Mouse (Mus musculus) embryonic facial prominence, embryonic 11.5 days (tissue): ENCODE data around the gene Gnat1. TPM values are rescaled to one million over a fixed set of nuclear protein-coding genes. Genes with fewer than 3 reads are reported as not detected.

ENCODE experiments used
- ATAC-seq: fragments of 200-750 bp; cut with Nextera tagmentation; replicated peaks from 2 replicates; pipeline ENCODE4 v1.8.0; 2017; ENCODE audit warnings: low read depth; ENCODE audit not compliant: insufficient number of reproducible peaks, low FRiP score, low TSS enrichment
- DNase-seq: peaks from one replicate; pipeline ENCODE4 v3.0.0-alpha.2; 2015; ENCODE audit warnings: low spot score
- H3K27ac ChIP-seq: fragments of 300-500 bp; sonication (generic); replicated peaks from 2 replicates; pipeline ENCODE4 v1.5.1; 2014; ENCODE audit warnings: mild to moderate bottlenecking, low read depth, low read length, control low read depth
- H3K27me3 ChIP-seq: fragments of 300-500 bp; sonication (generic); 2 replicates; pipeline ENCODE4 v1.6.1; 2014; ENCODE audit warnings: mild to moderate bottlenecking, low read length, moderate library complexity, mixed read lengths; ENCODE audit not compliant: control insufficient read depth, insufficient read depth
- H3K36me3 ChIP-seq: fragments of 300-500 bp; sonication (generic); replicated peaks from 2 replicates; pipeline ENCODE4 v1.6.1; 2014; ENCODE audit warnings: low read depth, mild to moderate bottlenecking, low read length, moderate library complexity, mixed read lengths; ENCODE audit not compliant: control insufficient read depth, insufficient read depth
- H3K4me1 ChIP-seq: fragments of 300-500 bp; sonication (generic); 2 replicates; pipeline ENCODE4 v1.6.1; 2014; ENCODE audit warnings: low read length, mixed read lengths; ENCODE audit not compliant: control insufficient read depth, insufficient read depth
- H3K4me2 ChIP-seq: fragments of 300-500 bp; sonication (generic); 2 replicates; pipeline ENCODE4 v1.6.1; 2014; ENCODE audit warnings: low read depth, mild to moderate bottlenecking, control low read depth, low read length, moderate library complexity
- H3K4me3 ChIP-seq: fragments of 300-500 bp; sonication (generic); 2 replicates; pipeline ENCODE4 v1.5.1; 2014; ENCODE audit warnings: low read depth, low read length, control low read depth
- H3K9ac ChIP-seq: fragments of 300-500 bp; sonication (generic); replicated peaks from 2 replicates; pipeline ENCODE4 v1.6.1; 2014; ENCODE audit warnings: mild to moderate bottlenecking, control low read depth, low read length
- H3K9me3 ChIP-seq: fragments of 300-500 bp; sonication (generic); replicated peaks from 2 replicates; pipeline ENCODE4 v1.6.1; 2016; ENCODE audit warnings: mild to moderate bottlenecking, low read length, inconsistent platforms, mixed read lengths; ENCODE audit not compliant: control insufficient read depth
- WGBS: fragments of 180-500 bp; shearing (Covaris S2); extraction: QIAGEN DNeasy Blood & Tissue Kit; methylation state at CpG from one replicate; pipeline ENCODE4 v1.1.7; 2014; 5-methylcytosine and 5-hydroxymethylcytosine counted together
- polyA plus RNA-seq: library from polyadenylated mRNA; unstranded; fragments of >200 nt; fragmentation: Nextera tagmentation; extraction: Ambion mirVana; gene quantifications from 2 replicates; pipeline ENCODE4 v1.2.1, GENCODE M21; 2014

Gene Gnat1
- polyA plus RNA-seq, 1 experiment from 2014 or later, result not detected

DNA sequence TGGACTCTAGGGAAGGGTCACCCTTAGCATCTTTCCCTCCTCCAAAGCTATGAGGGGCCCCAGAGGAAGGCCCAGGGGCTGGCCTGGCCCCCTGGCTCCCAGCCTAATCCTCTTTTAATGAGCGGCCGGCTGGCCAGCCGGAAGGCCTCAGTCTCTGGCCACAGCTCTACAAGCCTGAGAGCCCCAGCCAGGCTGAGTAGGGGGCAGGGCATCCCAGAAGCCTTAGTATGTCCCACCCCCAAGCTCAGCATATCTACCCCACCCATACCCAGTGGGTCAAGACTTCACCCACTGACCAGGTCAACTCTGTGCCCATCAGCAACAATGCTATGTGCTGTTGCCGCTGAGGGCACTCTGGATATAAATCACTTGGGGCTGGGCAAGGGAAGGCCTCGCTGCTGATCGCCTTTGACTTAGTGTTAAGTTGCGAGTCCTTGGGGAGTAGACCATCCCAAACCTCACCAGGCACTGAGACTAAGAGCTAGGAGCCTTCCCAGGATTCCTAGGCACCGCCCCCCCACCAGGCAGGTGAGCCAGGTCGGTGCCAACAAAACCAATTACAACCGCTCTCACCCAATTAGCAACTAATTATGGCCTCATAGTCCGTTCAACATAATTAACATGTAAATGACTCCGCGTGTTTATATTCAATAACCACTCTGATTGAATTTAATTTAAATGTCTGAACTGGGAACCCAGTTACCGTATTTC, 18.5 kb upstream of the Gnat1 start:
- no peaks in the 10 kb centered on the region for H3K27me3 ChIP-seq
- ATAC-seq (no peak), DNase-seq (peak; percentile 14)
- WGBS, result 14% methylated on average over 14 of the region's 14 CpGs
- no peak overlapping the region for H3K9ac ChIP-seq
- no peaks in the 10 kb centered on the region for H3K9me3 ChIP-seq
- peaks cover 39% of the 10 kb centered on the region for H3K4me1 ChIP-seq
- no peak overlapping the region for H3K4me2 ChIP-seq
- H3K4me3 ChIP-seq, result no peak overlapping the region
- no peak overlapping the region for H3K27ac ChIP-seq
- no peaks in the 10 kb centered on the region; the same call in 1 of the 2 replicates for H3K36me3 ChIP-seq

DNA sequence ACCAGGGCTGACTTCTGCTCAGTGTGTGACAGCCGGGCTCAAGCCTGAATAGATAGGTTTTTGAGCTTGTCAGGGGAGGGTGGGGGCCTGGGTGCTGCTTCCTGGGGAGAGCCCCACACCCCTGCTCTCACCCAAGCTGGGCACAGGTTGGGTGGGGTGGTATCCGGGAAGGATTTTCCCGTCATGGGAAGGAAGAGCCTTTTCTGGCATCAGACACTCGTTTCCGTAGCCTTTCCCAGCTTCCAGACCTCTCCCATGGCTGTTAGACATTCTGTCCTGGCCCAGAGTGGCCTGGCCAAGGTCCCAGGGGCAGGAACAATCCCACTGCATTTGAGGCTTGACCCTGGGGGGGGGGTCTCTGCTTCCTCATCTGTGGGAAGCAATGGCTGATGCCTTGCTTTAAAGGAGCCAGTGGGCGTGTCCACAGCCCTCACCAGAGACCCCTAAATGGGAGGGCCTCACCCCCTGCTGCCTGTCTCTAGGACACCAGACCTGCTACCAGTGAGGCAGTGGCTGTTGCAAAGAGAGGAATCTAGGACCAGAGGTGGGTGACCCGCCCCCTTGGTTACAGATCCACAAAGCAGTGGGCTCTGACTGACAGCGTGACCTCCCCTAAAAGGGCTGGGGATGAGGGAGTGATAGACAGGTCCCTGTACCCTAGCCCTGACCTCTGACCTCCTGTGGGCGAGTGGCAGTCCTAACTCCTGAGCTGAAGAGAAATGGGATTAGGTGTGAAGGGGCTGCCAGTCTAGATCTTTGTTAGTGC, 17.5 kb upstream of the Gnat1 start:
- Histone ChIP-seq H3K4me1 (peaks cover 31% of the 10 kb centered on the region), H3K9ac (no peak overlapping the region)

DNA sequence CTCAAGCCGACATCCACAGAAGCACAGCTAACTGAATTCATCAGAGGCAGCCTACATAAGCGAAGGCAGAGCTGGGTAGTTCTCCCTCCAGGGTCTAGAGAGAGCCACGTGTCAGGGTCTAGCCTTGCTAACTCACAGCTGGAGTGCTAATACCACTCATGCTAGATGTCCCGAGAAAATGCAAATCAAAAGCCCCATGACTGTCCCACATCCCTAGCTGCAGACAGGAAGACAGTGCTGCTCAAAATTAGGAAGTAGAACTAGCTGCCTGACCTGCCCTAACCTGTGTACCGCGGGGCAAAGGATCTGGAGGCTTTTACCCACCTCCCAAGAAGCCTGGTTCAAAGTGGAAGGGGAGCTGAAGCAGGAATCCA, 16.6 kb upstream of the Gnat1 start:
- H3K4me1 ChIP-seq, result peaks cover 31% of the 10 kb centered on the region
- no peaks in the 10 kb centered on the region for H3K9me3 ChIP-seq
- ATAC-seq (no peak), DNase-seq (no peak)
- no peak overlapping the region for H3K4me2 ChIP-seq
- WGBS, result 44% methylated on average over 6 of the region's 6 CpGs
- H3K4me3 ChIP-seq, result no peak overlapping the region
- no peak overlapping the region for H3K27ac ChIP-seq
- H3K36me3 ChIP-seq, result peaks cover 12% of the 10 kb centered on the region
- H3K27me3 ChIP-seq, result no peaks in the 10 kb centered on the region
- H3K9ac ChIP-seq, result no peak overlapping the region

More for the DNA sequence above, 17.5 kb upstream of the Gnat1 start:
- 0 out of 2 replicates have a peak, but pooled peaks have one; percentile 11 for ATAC-seq
- peaks cover 3% of the 10 kb centered on the region for H3K36me3 ChIP-seq
- no peaks in the 10 kb centered on the region for H3K9me3 ChIP-seq
- no peak overlapping the region for H3K4me2 ChIP-seq
- no peak overlapping the region for H3K4me3 ChIP-seq
- H3K27me3 ChIP-seq, result no peaks in the 10 kb centered on the region
- 31% methylated on average over 9 of the region's 9 CpGs for WGBS
- 0 out of 2 replicates have a peak overlapping the region, but pooled peaks have one; percentile 52 for H3K27ac ChIP-seq
- peak; percentile 12 for DNase-seq

DNA sequence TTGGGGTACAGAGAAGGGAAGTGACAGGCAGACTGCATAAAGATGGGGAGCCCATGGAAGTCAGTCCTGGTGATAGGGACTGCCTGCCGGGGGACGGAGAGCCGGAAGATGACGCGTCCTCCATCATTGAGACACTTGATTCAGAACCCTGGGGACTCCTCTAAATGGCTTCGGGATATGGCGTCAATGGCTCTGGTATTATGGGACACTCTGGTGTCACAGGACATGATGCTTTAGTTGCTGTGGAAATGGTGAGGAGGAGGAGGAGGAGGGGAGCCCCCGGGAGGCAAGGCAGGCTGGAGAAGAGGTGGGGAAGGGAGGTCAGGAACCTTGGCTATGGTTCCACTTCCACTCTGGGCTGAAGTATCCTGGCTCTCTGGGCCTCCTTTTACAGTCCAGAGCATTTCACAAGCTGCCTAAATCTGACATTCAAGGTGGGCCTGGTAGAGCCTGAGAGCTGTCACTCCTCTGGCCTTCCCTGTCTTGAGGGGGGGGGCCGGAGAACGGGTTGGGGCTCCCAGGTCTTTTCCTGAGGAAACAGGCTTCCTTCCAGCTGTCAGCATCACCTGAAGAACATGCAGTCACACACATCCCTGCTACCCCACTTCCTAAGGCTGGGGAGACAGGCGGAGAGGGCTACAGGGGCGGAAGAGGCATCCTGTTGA, 16.1 kb upstream of the Gnat1 start:
- Histone ChIP-seq H3K4me1 (peaks cover 30% of the 10 kb centered on the region), H3K36me3 (peaks cover 13% of the 10 kb centered on the region), H3K9ac (no peak overlapping the region), H3K27me3 (no peaks in the 10 kb centered on the region), H3K4me2 (no peak overlapping the region), H3K9me3 (no peaks in the 10 kb centered on the region), H3K4me3 (no peak overlapping the region), H3K27ac (no peak overlapping the region)
- no peak for DNase-seq
- WGBS, result 88% methylated on average over 12 of the region's 12 CpGs
- ATAC-seq, result no peak

DNA sequence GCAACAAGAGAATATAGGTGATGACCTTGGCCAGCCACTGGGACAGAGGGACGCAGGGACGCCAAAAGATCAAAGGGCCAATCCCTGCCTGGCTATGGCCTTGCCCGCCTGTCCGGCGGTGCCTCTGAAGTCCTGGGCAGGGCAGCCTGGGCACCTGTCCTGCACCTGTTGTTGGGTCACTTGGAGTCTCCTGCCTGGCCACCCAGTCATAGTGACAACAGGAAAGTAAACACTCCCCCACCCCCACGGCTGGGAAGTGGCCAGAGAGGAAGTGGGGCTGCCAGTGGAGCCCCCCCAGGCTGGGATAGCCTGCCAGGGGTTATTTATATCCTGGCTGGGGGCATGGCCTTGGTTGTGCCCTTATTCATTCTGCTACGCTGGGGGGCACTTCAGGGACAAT, 15.1 kb upstream of the Gnat1 start:
- DNase-seq, result no peak
- no peak for ATAC-seq
- Histone ChIP-seq H3K9ac (no peak overlapping the region), H3K9me3 (no peaks in the 10 kb centered on the region), H3K36me3 (peaks cover 13% of the 10 kb centered on the region), H3K4me2 (no peak overlapping the region), H3K27ac (no peak overlapping the region), H3K27me3 (no peaks in the 10 kb centered on the region), H3K4me3 (no peak overlapping the region), H3K4me1 (peaks cover 22% of the 10 kb centered on the region)
- WGBS, result 79% methylated on average over 7 of the region's 7 CpGs

DNA sequence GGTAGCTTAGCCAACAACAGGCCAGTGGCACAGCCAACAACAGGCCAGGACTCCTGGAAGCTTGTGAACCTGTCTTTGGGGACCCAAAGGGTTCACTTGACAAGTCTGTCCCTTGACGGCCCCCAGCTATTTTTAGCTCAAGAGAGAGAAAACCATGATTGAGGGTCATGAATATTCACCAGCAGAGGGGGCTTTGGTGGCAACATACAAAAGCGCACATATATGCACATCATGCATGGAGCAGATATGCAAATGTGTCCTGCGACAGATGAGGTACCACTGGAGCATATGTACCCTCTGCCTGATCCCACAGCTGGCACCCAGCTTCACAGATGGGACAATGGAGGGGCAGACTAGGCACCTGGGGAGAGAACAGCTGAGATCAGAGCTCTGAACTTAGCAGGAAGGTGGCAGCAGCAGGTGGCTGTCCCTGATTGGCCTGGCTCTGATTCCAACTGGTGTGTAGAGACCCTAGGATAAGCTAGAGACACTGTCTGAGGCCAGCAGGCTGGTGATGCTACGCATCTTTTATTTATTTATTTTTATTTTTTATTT, 14.0 kb upstream of the Gnat1 start:
- H3K4me1 ChIP-seq, result peaks cover 11% of the 10 kb centered on the region
- 75% methylated on average over 4 of the region's 4 CpGs for WGBS

DNA sequence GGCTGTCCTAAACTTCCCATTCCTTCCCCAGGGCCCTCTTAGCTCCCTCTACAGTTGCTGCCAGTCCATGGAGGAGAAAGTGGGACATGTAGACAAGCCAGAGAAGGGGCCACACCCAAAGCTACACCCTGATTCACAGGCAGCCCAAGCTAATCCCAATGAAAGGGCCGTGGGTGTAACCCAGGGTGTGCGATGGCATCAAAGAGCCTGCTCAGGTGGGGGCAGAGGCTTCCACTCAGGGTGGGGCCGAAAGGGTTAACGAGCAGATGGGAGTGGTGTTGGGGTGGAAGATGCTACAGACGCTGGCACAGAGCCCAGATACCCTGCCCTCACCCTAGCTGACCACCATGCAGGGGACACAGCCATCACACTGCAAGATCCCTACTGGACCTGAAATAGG, 13.3 kb upstream of the Gnat1 start:
- WGBS, result 82% methylated on average over 5 of the region's 5 CpGs
- peaks cover 7% of the 10 kb centered on the region for H3K4me1 ChIP-seq

More for the DNA sequence above, 14.0 kb upstream of the Gnat1 start:
- peaks cover 16% of the 10 kb centered on the region for H3K36me3 ChIP-seq
- no peaks in the 10 kb centered on the region for H3K9me3 ChIP-seq
- DNase-seq (no peak), ATAC-seq (no peak)
- no peaks in the 10 kb centered on the region for H3K27me3 ChIP-seq
- H3K4me3 ChIP-seq, result no peak overlapping the region
- H3K27ac ChIP-seq, result no peak overlapping the region
- no peak overlapping the region for H3K4me2 ChIP-seq
- H3K9ac ChIP-seq, result no peak overlapping the region

More for the DNA sequence above, 13.3 kb upstream of the Gnat1 start:
- Histone ChIP-seq H3K4me2 (no peak overlapping the region), H3K9ac (no peak overlapping the region), H3K27me3 (no peaks in the 10 kb centered on the region), H3K27ac (no peak overlapping the region), H3K36me3 (peaks cover 23% of the 10 kb centered on the region), H3K4me3 (no peak overlapping the region), H3K9me3 (no peaks in the 10 kb centered on the region)
- DNase-seq (no peak), ATAC-seq (no peak)
